Comparison of ENCODE assay signal across 19 mouse cellular contexts in the genomic region with DNA sequence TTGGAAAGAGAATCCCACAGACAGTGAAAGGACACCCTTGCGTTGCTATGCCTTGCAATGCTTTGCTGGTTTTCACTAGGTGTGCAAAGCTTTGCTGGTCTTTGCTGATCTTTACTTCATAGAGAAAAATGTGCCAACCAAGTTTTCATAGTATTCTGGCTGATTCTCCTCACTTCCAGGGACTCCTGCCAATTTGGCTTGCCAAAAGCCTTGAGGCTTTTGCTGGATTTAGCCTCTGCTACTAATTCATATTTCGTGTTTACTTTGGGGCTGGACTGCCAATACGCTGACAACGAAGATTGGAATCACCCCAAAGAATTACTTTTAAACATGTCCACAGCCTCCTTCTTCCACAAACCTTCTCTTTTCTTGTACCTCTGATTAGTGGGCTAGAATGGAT.
DNase-seq lines count a peak whose midpoint lies in the region; ATAC-seq and TF ChIP-seq lines count a peak whose summit lies in the region.
"Had no signal": no experiment of that assay in that cellular context is flagged by ENCODE, and none has a peak within 500 bp of the region (broad histone marks: within the 10 kb centered on the region; RNA-seq: fewer than 3 reads in every experiment).

No protein-coding gene starts in this region.

- WGBS in embryonic facial prominence, embryonic 14.5 days = 50% methylated on average over 4 of the region's 4 CpGs
- 90% methylated on average over 4 of the region's 4 CpGs for WGBS in embryonic facial prominence, embryonic 10.5 days
- WGBS in lung, embryonic 16.5 days = 48% methylated on average over 4 of the region's 4 CpGs
- WGBS in lung, adult 2 months = 59% methylated on average over 4 of the region's 4 CpGs

- no peak overlapping the region for H3K4me3 ChIP-seq in embryonic facial prominence, embryonic 14.5 days (ENCODE audit: low read depth, low read length)
- H3K4me3 ChIP-seq in embryonic facial prominence, embryonic 10.5 days = no peak overlapping the region
- no peak overlapping the region for H3K4me3 ChIP-seq in lung, embryonic 16.5 days (ENCODE audit: low read length)
- no peak overlapping the region for H3K4me3 ChIP-seq in lung, adult 2 months (replicated peaks; ENCODE audit: extremely low read depth, low read depth, low read length)
- H3K4me3 ChIP-seq: erythroblast, embryonic 14.5 days; forebrain, embryonic 15.5 days; layer of hippocampus, adult 2 months; liver, embryonic 13.5 days; midbrain, embryonic 12.5 days had no signal

- H3K9me3 ChIP-seq in embryonic facial prominence, embryonic 14.5 days (ENCODE audit: control insufficient read depth, low read length) = no peaks in the 10 kb centered on the region
- H3K9me3 ChIP-seq in embryonic facial prominence, embryonic 10.5 days = no peaks in the 10 kb centered on the region
- H3K9me3 ChIP-seq in lung, embryonic 16.5 days (ENCODE audit: control insufficient read depth, low read length) = no peaks in the 10 kb centered on the region
- H3K9me3 ChIP-seq: forebrain, embryonic 15.5 days; liver, embryonic 13.5 days; midbrain, embryonic 12.5 days had no signal

- no peak overlapping the region for H3K9ac ChIP-seq in embryonic facial prominence, embryonic 14.5 days (ENCODE audit: low read depth, low read length)
- H3K9ac ChIP-seq in lung, embryonic 16.5 days (ENCODE audit: low read length) = no peak overlapping the region
- H3K9ac ChIP-seq: forebrain, embryonic 15.5 days; liver, embryonic 13.5 days; midbrain, embryonic 12.5 days had no signal

- H3K4me1 ChIP-seq in embryonic facial prominence, embryonic 14.5 days (ENCODE audit: control insufficient read depth, insufficient read depth, low read length) = no peaks in the 10 kb centered on the region
- H3K4me1 ChIP-seq in embryonic facial prominence, embryonic 10.5 days = no peaks in the 10 kb centered on the region
- H3K4me1 ChIP-seq in lung, embryonic 16.5 days (replicated peaks; ENCODE audit: control insufficient read depth, insufficient read depth, low read length) = 0 out of 2 replicates have a peak, but pooled peaks cover 3% of the 10 kb centered on the region
- no peaks in the 10 kb centered on the region; the same call in 1 of the 2 replicates for H3K4me1 ChIP-seq in lung, adult 2 months (ENCODE audit: control insufficient read depth, insufficient read depth, low read length)
- H3K4me1 ChIP-seq: forebrain, embryonic 15.5 days; liver, embryonic 13.5 days; midbrain, embryonic 12.5 days had no signal

- TF ChIP-seq CTCF in lung, adult 2 months (IDR thresholded peaks at IDR 0.05; ENCODE audit: insufficient read depth, low read length) = no peak

- H3K27ac ChIP-seq in embryonic facial prominence, embryonic 14.5 days (replicated peaks; ENCODE audit: low read depth, low read length) = no peak overlapping the region
- H3K27ac ChIP-seq in embryonic facial prominence, embryonic 10.5 days (replicated peaks) = no peak overlapping the region
- 0 out of 2 replicates have a peak overlapping the region, but pooled peaks have one; percentile 17 for H3K27ac ChIP-seq in lung, embryonic 16.5 days (ENCODE audit: low read length)
- H3K27ac ChIP-seq: forebrain, embryonic 15.5 days; layer of hippocampus, adult 2 months; liver, embryonic 13.5 days; midbrain, embryonic 12.5 days had no signal

- no peak overlapping the region for H3K4me2 ChIP-seq in embryonic facial prominence, embryonic 14.5 days (ENCODE audit: low read depth, low read length)
- no peak overlapping the region for H3K4me2 ChIP-seq in lung, embryonic 16.5 days (ENCODE audit: low read depth, low read length)
- H3K4me2 ChIP-seq: forebrain, embryonic 15.5 days; liver, embryonic 13.5 days; midbrain, embryonic 12.5 days had no signal

- ATAC-seq in embryonic facial prominence, embryonic 14.5 days (ENCODE audit: low read depth) = no peak
- ATAC-seq in lung, embryonic 16.5 days (ENCODE audit: low read depth) = no peak
- ATAC-seq: forebrain, embryonic 15.5 days had no signal

- DNase-seq in embryonic facial prominence, embryonic 14.5 days (ENCODE audit: low spot score) = peak; percentile 85
- no peak for DNase-seq in embryonic facial prominence, embryonic 10.5 days (ENCODE audit: low spot score)
- no peak for DNase-seq in lung, adult 2 months
- DNase-seq in adrenal gland, postnatal 25 days = peak; percentile 34
- peak; percentile 21 for DNase-seq in lung, postnatal 14 days
- no peak for DNase-seq in right cerebral cortex, adult 18-20 months
- no peak for DNase-seq in yolk sac, embryonic 10.5 days (ENCODE audit: low spot score)
- DNase-seq: cerebellum, adult 11 months; cerebellum, postnatal 36 days; gastrocnemius, postnatal 36 days; kidney, adult 18-20 months; kidney, postnatal 14 days; liver, embryonic 13.5 days; thymus, postnatal 25 days had no signal

- H3K36me3 ChIP-seq in embryonic facial prominence, embryonic 14.5 days (ENCODE audit: control insufficient read depth, insufficient read depth, low read length) = no peaks in the 10 kb centered on the region
- no peaks in the 10 kb centered on the region for H3K36me3 ChIP-seq in embryonic facial prominence, embryonic 10.5 days (replicated peaks)
- no peaks in the 10 kb centered on the region for H3K36me3 ChIP-seq in lung, embryonic 16.5 days (ENCODE audit: control insufficient read depth, insufficient read depth, low read length)
- H3K36me3 ChIP-seq: forebrain, embryonic 15.5 days; liver, embryonic 13.5 days; midbrain, embryonic 12.5 days had no signal

- no peak for TF ChIP-seq POLR2A in lung, adult 2 months (IDR thresholded peaks at IDR 0.05; ENCODE audit: borderline replicate concordance, extremely low read depth, low read depth, low read length)

- no peaks in the 10 kb centered on the region for H3K27me3 ChIP-seq in embryonic facial prominence, embryonic 14.5 days (replicated peaks; ENCODE audit: control insufficient read depth, insufficient read depth, low read length)
- H3K27me3 ChIP-seq in embryonic facial prominence, embryonic 10.5 days (replicated peaks; ENCODE audit: low read depth, poor library complexity, severe bottlenecking) = no peaks in the 10 kb centered on the region
- H3K27me3 ChIP-seq in lung, embryonic 16.5 days (ENCODE audit: control insufficient read depth, insufficient read depth, low read depth, low read length) = no peaks in the 10 kb centered on the region
- H3K27me3 ChIP-seq: forebrain, embryonic 15.5 days; liver, embryonic 13.5 days; midbrain, embryonic 12.5 days had no signal

Comparison
In these comparisons a context has a peak if more than half of its experiments do, and no peak if none do; other contexts are left out.
1. DNase-seq: peak in embryonic facial prominence, embryonic 14.5 days (single experiment), adrenal gland, postnatal 25 days (single experiment) and lung, postnatal 14 days (single experiment); none in embryonic facial prominence, embryonic 10.5 days (single experiment), lung, adult 2 months (single experiment), right cerebral cortex, adult 18-20 months (single experiment) and yolk sac, embryonic 10.5 days (single experiment).